Mouse (Mus musculus) cerebellum, adult (tissue): ENCODE measurements around the gene Ehmt2.
A peak's percentile ranks its signal among the peaks of the same experiment; 100 is the strongest.

Experiments used
- ATAC-seq: cut with Nextera tagmentation; 2 replicates; pipeline ENCODE4 v1.9.2; 2017; ENCODE audit warnings: mild to moderate bottlenecking, moderate library complexity, mixed read lengths; ENCODE audit not compliant: insufficient number of reproducible peaks, low FRiP score, low TSS enrichment

Gene Ehmt2

DNA sequence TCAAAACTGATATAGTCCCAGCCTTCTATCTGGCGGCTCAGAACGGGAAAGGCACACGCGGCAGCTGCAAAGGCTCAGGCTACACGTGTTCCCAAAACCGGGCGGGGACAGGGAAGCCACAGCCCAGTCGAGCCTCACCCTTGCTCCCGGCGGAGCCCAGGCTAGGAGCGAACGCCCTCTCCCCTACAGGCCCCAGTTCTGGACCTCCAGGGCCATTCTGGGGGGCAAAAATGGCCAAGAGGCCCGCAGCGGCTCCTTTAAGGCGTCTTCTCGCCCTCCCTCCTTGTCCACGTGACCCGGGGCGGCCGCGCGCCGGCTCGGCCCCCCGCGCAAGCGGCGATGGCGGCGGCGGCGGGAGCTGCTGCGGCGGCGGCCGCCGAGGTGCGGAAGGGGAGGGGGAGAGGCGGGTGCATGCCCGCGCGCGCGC lies at the start of gene Ehmt2, which contains the start of gene C2:
Ehmt2 (plus strand) TSS at position 310 of the 427 bp plus-strand sequence.
C2 (minus strand) TSS at position 106 of the 427 bp plus-strand sequence.
- ATAC-seq: peak; percentile 34

DNA sequence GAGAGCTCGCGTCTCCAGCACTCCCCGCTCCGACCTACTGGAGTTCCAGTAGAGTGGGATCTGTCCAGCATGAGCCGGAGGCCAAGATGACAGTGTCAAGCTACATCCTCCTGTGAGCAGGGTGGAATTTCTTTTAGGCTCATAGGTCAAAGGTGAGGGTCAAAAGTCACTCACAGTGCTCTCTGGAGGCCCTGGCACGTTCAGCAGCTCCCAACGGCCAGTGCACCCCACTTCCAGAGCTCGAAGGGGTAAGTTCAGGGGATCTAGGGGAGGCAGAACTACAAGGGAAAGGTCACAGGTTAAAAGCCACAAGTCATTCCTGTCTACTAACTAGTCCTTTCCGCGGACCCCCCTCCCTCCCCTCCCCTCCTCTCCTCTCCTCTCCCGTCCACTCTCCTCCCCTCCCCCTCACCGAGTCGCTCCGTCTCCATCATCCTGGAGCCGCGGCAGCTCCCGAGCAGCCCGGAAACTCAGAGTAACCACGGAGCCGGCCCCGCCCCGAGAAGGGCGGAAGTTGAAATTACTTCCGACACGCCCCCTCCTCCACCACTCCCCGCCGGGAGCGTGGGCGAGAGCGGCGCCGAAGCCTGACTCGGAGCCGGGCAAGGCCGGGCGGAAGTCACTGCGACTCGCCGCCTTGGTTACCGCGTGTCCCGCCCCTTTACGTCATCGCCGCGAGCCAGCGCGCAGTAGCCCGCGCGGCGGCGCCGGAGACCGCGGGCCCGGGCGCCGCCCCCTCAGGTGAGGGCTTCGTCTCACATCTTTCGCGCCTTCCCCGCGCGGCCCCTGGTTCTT lies 48.4 kb upstream of the Ehmt2 start, which contains the start of the genes Skiv2l and Nelfe:
Skiv2l (minus strand) TSS at position 489 of the 795 bp plus-strand sequence.
Nelfe (plus strand) TSS at position 670 of the 795 bp plus-strand sequence.
- ATAC-seq: peak; percentile 87

GRCm38 (mm10) chr17:34850517-34851125 lies 47.6 kb upstream of the Ehmt2 start:
- no peak for ATAC-seq

GRCm38 (mm10) chr17:34853511-34853910 lies 44.8 kb upstream of the Ehmt2 start:
- no peak for ATAC-seq

GRCm38 (mm10) chr17:34854761-34855160 lies 43.5 kb upstream of the Ehmt2 start:
- no peak for ATAC-seq

GRCm38 (mm10) chr17:34855825-34856224 lies 42.4 kb upstream of the Ehmt2 start:
- no peak for ATAC-seq

DNA sequence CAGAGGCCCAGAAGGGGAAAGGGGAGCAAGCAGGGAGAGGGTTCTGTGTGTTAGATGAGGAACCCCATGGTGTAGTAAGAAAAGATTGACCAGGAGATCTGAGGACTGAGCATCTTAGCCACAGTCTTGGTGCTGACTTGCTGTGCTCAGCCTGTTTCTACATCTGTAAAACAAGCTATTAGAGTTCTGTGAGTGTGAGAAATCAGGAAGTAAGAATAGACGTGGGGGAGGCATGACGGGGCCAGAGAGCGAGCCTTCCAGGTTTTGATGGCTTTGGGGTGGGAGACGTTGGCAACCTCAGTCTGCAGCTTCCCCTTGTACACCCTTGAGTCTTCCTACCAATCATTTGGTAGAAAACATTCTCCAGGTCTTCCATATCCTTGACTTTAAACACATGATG lies 39.6 kb upstream of the Ehmt2 start:
- no peak for ATAC-seq

DNA sequence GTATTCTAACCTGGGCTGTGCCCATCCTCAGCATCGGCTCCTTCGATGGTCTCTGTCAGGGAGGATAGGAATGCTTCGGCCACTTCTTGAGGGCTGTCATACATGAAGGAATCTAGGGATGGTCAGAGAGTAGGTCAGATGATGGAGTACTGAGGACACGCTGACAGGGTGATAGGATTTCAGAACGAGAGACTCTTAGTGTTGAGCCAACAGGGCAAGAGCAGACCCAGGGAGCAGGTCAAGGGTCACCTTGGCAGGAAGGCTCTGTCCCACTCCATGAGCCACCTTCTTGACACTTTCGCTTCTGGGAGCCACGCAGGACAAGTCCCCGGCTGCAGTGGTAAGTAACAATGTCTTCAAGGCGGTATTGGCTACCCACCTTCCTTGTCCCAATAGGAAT lies 37.8 kb upstream of the Ehmt2 start:
- ATAC-seq: no peak

GRCm38 (mm10) chr17:34861704-34862415 lies 36.4 kb upstream of the Ehmt2 start:
- ATAC-seq: no peak

- ATAC-seq: no peak
Measured at GRCm38 (mm10) chr17:34862416-34863081, 35.7 kb upstream of the Ehmt2 start, which contains the start of gene Cfb. Gene Cfb, minus strand, starts transcription at chr17:34862518.

GRCm38 (mm10) chr17:34865981-34866380 lies 32.3 kb upstream of the Ehmt2 start:
- no peak for ATAC-seq

- no peak for ATAC-seq
Measured at GRCm38 (mm10) chr17:34874321-34874720, 23.9 kb upstream of the Ehmt2 start.

DNA sequence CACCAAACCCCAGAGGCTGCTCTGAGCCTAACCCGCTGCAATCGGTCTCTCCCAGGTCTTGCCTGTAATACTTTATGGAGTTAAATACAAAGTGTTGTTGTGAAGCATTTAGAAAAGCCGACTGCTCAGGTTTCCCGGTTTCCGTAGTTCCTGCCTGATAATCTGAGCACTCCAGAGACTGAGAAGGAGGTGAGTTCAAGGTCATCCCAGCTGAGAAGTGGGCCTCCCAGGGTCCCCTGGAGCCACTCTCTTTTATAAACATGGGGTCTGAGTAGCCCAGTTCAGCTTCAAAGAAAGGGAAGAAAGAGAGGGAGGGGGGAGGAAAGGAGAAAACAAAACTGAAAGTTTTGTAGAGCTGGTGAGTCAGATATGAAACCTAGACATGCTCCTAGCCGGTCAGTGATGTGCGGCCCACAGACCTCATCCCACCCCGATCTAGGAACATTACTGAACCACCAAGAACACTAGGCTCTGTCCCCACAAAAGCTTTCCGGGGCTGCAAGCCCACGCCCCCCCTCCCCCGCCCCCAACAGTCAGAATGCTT lies 18.9 kb upstream of the Ehmt2 start, which contains the start of gene Zbtb12:
Zbtb12 (plus strand) TSS at position 148 of the 544 bp plus-strand sequence.
- no peak for ATAC-seq

DNA sequence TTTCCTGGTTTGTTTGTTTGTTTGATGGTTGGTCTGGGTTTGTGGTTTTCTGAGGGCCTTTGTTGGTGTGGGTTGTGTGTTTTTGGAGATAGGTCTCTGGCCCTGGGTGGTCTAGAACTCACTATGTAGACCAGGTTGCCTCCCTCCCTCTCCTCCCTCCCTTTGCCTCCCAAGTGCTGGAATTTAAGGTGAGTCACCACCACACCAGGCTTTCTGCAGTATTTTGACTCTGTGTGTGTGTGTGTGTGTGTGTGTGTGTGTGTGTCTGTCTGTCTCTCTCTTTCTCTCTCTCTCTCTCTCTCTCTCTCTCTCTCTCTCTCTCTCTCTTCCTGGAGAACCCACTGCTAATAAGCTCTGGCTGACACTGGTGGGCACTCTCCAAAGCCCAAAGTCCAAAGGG lies 17.1 kb upstream of the Ehmt2 start:
- no peak for ATAC-seq

DNA sequence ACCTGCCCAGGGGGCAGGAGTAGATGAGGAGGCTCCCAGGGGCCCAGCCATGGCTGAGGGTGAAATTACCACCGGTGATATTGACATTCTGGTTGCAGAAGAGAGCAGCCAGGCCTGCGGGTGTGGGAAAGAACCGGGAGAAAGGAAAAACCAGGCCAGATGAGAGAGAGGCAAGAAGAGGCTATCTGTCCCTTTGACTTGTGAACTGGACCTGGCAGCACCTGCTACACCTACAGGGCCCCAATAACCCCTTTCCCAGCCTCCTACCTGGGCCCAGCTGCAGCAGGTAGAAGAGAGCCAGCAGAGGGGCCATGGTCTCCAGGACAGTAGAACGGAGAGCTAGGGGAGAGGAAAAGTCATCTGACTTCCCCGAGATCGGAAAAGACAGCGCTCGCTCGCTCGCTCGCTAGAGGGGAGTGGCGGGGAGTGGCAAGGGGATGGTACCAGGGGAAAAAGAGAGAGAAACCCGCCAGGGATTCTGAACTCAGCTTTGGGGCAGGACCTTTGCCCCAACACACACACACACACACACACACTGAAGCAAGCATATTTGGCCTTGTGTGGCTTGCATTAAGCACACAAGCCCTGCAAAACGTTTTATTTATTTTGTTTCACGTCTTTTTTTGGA lies 16.5 kb upstream of the Ehmt2 start, which contains the start of gene Gm20547:
Gm20547 (minus strand) TSS at position 360 of the 628 bp plus-strand sequence.
- no peak for ATAC-seq

- no peak for ATAC-seq
Measured at GRCm38 (mm10) chr17:34883332-34883731, 14.9 kb upstream of the Ehmt2 start.

DNA sequence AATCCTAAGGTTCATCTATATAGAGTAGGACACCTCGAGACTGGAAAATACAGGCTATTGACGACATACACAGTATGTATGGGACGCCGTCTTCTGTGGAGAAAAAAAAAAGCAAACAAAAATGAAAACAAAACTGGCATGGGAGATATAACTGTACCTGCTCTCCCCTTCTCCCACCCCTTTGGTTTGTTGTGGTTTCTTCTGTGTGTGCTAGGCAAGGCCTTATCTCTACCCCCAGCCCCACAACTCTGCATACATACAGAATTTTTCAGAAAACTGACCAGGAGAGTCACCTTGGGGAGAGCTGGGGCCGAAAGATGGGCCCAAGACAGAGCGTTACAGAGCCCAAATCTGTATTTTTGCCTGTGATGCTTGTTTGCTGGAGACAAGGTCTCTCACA lies 13.6 kb upstream of the Ehmt2 start:
- no peak for ATAC-seq

- no peak for ATAC-seq
Measured at GRCm38 (mm10) chr17:34885615-34886014, 12.7 kb upstream of the Ehmt2 start.

DNA sequence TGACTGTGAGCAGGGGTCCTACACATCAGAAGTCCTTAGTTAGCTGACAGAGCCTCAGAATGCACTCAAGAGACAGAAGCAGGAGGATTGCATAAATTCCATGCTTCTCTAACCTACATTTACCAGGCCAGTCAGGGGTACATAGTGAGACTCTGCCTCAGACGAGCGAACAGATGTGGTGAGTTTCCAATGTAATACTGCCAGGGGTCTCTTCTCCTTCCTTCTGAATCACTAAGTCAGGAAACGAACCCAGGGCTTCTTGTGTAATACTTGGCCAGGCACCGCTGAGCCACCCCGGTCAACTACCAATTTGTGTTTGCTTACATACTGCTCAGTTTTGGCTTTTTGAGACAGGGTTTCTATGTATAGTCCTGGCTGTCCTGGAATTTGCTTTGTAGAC lies 10.3 kb upstream of the Ehmt2 start:
- ATAC-seq: no peak
